Mouse (Mus musculus) midbrain, embryonic 13.5 days (tissue): ENCODE results near the gene Cdr2. TPM values are rescaled to one million over a fixed set of nuclear protein-coding genes. Genes with fewer than 3 reads are reported as not detected.
A peak's percentile ranks its signal among the peaks of the same experiment; 100 is the strongest.
"Not testable (repeated sequence)": the region's sequence is repeated elsewhere in the genome, so short reads cannot be mapped to it uniquely, and the experiment has no call there.

Experiments used
- ATAC-seq: fragments of 200-750 bp; cut with Nextera tagmentation; 2 replicates; pipeline ENCODE4 v1.8.0; 2017; ENCODE audit warnings: mild to moderate bottlenecking, moderate TSS enrichment, moderate library complexity
- H3K27ac ChIP-seq: fragments of 300-500 bp; sonication (generic); 2 replicates; pipeline ENCODE4 v1.5.1; 2015; ENCODE audit warnings: inconsistent platforms, mild to moderate bottlenecking, moderate library complexity
- H3K27me3 ChIP-seq: fragments of 300-500 bp; sonication (generic); 2 replicates; pipeline ENCODE4 v1.6.1; 2015; ENCODE audit warnings: mild to moderate bottlenecking, inconsistent platforms
- H3K36me3 ChIP-seq: fragments of 300-500 bp; sonication (generic); 2 replicates; pipeline ENCODE4 v1.6.1; 2015; ENCODE audit warnings: mild to moderate bottlenecking, inconsistent platforms
- H3K4me1 ChIP-seq: fragments of 300-500 bp; sonication (generic); replicated peaks from 2 replicates; pipeline ENCODE4 v1.6.1; 2015; ENCODE audit warnings: inconsistent platforms
- H3K4me2 ChIP-seq: fragments of 300-500 bp; sonication (generic); replicated peaks from 2 replicates; pipeline ENCODE4 v1.6.1; 2015; ENCODE audit warnings: moderate library complexity, mild to moderate bottlenecking, inconsistent platforms
- H3K4me3 ChIP-seq: fragments of 300-500 bp; sonication (generic); replicated peaks from 2 replicates; pipeline ENCODE4 v1.5.1; 2015; ENCODE audit warnings: mild to moderate bottlenecking, inconsistent platforms
- H3K9ac ChIP-seq: fragments of 300-500 bp; sonication (generic); replicated peaks from 2 replicates; pipeline ENCODE4 v1.6.1; 2015; ENCODE audit warnings: mild to moderate bottlenecking, inconsistent platforms
- H3K9me3 ChIP-seq: fragments of 300-500 bp; sonication (generic); 2 replicates; pipeline ENCODE4 v1.6.1; 2016; ENCODE audit warnings: mild to moderate bottlenecking, inconsistent platforms
- WGBS: fragments of 180-500 bp; shearing (Covaris S2); methylation state at CpG from one replicate; pipeline ENCODE4 v1.1.7; 2015; 5-methylcytosine and 5-hydroxymethylcytosine counted together
- polyA plus RNA-seq: library from polyadenylated mRNA; unstranded; fragments of >200 nt; fragmentation: Nextera tagmentation; extraction: Ambion mirVana; gene quantifications from 2 replicates; pipeline ENCODE4 v1.2.1, GENCODE M21; 2015

Cdr2 gene
- 14.7 and 15.6 TPM in 2 replicates for polyA plus RNA-seq

DNA sequence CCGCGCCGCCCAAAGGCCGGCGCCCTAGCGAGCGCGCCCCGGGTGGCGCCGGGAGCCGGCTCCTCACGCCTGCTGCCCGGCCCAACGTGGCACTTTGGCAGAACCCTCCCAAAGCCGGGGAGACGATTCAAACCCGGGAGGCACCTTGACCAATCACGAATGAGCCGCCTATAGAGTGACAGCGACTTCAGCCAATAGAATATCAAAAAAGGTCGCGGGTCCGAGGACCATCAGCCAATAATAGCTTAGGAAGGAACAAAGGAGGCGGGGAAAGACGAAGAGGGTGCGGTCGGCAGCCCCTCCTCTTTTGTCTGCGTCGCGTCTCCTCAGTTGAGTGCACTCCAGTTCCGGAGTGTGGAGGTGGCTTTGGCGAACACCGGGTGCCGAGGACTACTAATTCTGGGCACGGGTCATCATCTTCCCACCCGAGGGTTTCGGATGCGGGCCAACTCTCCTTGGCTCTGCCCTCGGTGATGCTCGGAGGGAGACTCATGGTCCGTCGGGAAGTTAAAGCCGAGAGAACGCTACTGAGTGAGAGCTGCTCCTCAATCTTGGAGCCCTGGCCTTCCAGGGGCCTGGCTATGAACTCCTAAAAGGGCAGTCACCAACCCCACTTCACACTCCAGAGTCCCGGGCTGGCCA lies at the start of gene Cdr2, which contains the start of gene Mfsd13b:
Cdr2 (minus strand) TSS at position 113 of the 642 bp plus-strand sequence.
Mfsd13b (plus strand) TSS at position 310 of the 642 bp plus-strand sequence.
- peaks cover 42% of the 10 kb centered on the region for H3K4me1 ChIP-seq
- no peaks in the 10 kb centered on the region for H3K27me3 ChIP-seq
- H3K9ac ChIP-seq: peak within 1 kb of the TSS; percentile 79
- WGBS: under 1% methylated on average over 46 of the region's 46 CpGs
- peak within 1 kb of the TSS; percentile 60 for H3K4me3 ChIP-seq
- ATAC-seq: peak; percentile 94
- H3K4me2 ChIP-seq: peak within 1 kb of the TSS; percentile 67
- peak within 1 kb of the TSS; percentile 63 for H3K27ac ChIP-seq
- no peaks in the 10 kb centered on the region for H3K36me3 ChIP-seq
- H3K9me3 ChIP-seq: no peaks in the 10 kb centered on the region

GRCm38 (mm10) chr7:121029947-121030346 lies 47.8 kb upstream of the Cdr2 start:
- H3K9ac ChIP-seq, H3K9me3 ChIP-seq, H3K4me1 ChIP-seq, H3K36me3 ChIP-seq, H3K4me2 ChIP-seq, H3K27ac ChIP-seq, ATAC-seq, H3K4me3 ChIP-seq: not testable (repeated sequence)
- peaks cover 32% of the 10 kb centered on the region for H3K27me3 ChIP-seq

DNA sequence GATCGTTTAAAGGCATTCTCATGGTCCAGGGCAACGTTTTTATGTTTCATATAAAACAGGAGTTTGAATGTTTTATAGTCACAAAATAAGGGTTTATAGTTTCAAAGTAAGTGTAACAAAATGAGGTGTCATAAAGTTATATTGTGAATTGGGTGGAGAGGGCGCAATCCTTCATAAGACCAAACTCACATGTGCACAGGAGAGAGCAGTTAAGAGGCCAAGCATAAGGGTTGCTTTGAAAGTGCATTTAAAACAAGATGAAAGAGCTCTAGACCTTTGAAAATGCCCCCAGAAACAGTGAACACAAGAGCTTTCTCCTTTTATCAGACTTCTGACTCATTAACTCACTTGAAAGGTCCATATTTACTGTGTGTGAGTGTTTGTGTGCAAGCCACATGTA lies 44.2 kb upstream of the Cdr2 start:
- no peaks in the 10 kb centered on the region for H3K4me1 ChIP-seq
- H3K4me3 ChIP-seq: no peak overlapping the region
- no peaks in the 10 kb centered on the region for H3K9me3 ChIP-seq
- H3K36me3 ChIP-seq: no peaks in the 10 kb centered on the region
- 73% methylated on average over 3 of the region's 3 CpGs for WGBS
- peaks cover 20% of the 10 kb centered on the region for H3K27me3 ChIP-seq
- no peak for ATAC-seq
- H3K4me2 ChIP-seq: no peak overlapping the region
- H3K27ac ChIP-seq: no peak overlapping the region
- H3K9ac ChIP-seq: no peak overlapping the region

- 84% methylated on average over 6 of the region's 6 CpGs for WGBS
These were observed 43.3 kb upstream of the Cdr2 start for GRCm38 (mm10) chr7:121025221-121026008.

GRCm38 (mm10) chr7:121020277-121020676 lies 38.2 kb upstream of the Cdr2 start:
- no peak for ATAC-seq
- no peak overlapping the region for H3K9ac ChIP-seq
- WGBS: 44% methylated on average over 8 of the region's 8 CpGs
- no peaks in the 10 kb centered on the region for H3K36me3 ChIP-seq
- no peak overlapping the region for H3K4me2 ChIP-seq
- no peaks in the 10 kb centered on the region for H3K9me3 ChIP-seq
- H3K4me1 ChIP-seq: no peaks in the 10 kb centered on the region
- H3K4me3 ChIP-seq: no peak overlapping the region
- H3K27me3 ChIP-seq: 0 out of 2 replicates have a peak, but pooled peaks cover 2% of the 10 kb centered on the region
- no peak overlapping the region for H3K27ac ChIP-seq

More at GRCm38 (mm10) chr7:121025221-121026008, 43.3 kb upstream of the Cdr2 start:
- no peak overlapping the region for H3K4me2 ChIP-seq
- H3K4me3 ChIP-seq: no peak overlapping the region
- H3K4me1 ChIP-seq: no peaks in the 10 kb centered on the region
- no peak overlapping the region for H3K9ac ChIP-seq
- H3K36me3 ChIP-seq: no peaks in the 10 kb centered on the region
- ATAC-seq: no peak
- no peak overlapping the region for H3K27ac ChIP-seq
- no peaks in the 10 kb centered on the region for H3K9me3 ChIP-seq
- peaks cover 15% of the 10 kb centered on the region for H3K27me3 ChIP-seq

- Histone ChIP-seq H3K9ac (no peak overlapping the region), H3K9me3 (no peaks in the 10 kb centered on the region), H3K4me1 (no peaks in the 10 kb centered on the region), H3K4me2 (no peak overlapping the region), H3K27me3 (no peaks in the 10 kb centered on the region), H3K36me3 (no peaks in the 10 kb centered on the region), H3K27ac (no peak overlapping the region), H3K4me3 (no peak overlapping the region)
- ATAC-seq: no peak
- 87% methylated on average over 3 of the region's 3 CpGs for WGBS
These were observed 36.7 kb upstream of the Cdr2 start for GRCm38 (mm10) chr7:121018778-121019177.

DNA sequence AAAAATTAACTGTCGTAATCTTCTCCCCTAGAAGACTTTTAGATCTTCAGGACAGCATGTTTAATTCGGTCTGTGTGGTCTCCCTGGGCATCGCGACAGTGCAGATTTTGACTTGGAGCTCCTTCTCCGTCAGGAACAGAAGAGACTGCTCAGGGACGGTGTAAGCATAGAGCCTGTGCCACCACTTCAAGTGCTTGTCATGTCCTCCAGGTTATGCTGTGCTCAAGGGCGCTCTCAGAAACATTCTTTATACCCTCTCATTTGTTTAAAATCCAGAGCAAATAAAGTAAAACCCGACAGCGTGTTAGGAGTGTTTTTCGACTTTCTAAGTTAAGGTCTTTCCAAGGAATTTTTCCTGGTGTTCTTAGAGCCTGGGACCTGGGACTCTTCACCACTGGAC lies 32.4 kb upstream of the Cdr2 start:
- Histone ChIP-seq H3K4me1 (no peaks in the 10 kb centered on the region), H3K36me3 (no peaks in the 10 kb centered on the region), H3K9me3 (no peaks in the 10 kb centered on the region), H3K4me2 (no peak overlapping the region), H3K27ac (no peak overlapping the region), H3K27me3 (no peaks in the 10 kb centered on the region), H3K9ac (no peak overlapping the region), H3K4me3 (no peak overlapping the region)
- ATAC-seq: no peak
- WGBS: 91% methylated on average over 10 of the region's 10 CpGs

DNA sequence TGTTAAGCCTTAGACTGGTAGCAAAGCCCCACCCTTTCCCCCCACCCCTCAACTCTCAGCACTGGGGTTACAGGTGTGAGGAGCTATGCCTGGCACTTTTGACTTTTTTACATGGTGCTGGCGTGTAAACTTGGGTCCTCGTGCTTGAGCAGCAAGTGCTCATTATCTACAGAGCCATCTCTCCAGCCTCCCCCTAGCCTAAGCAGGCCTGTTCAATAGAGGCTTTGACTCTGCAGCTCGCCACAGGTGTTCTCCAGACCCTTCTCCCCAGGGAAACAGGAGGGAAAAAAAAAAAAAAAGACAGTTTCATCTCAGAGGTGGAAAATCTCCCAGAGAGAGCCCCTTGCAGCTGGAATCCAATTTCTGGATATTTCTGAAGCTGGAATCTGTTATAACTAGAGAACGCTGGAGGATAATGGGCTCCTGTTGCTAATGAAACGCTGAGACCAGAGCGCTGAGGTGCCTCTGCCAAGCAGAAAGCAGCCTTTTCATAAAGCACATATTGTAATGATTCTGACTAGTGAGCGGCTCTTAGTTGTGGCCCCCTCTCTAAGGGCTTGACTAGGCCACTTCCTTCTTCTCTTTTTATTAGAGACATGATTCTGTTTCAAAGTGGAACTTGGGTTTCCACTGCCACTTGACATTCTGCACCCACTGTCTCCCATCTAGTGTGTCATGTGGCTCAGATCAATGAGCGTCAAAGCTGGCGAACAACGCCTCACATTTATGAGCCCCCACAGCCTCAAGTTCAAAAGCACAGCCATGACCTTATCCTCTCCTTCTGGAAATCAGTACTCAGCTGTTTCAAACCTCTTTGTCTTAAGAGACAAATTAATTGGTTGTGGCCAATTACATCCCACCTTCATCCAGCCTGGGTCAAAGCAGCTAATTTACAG lies 29.9 kb upstream of the Cdr2 start:
- H3K27ac ChIP-seq: 0 out of 2 replicates have a peak overlapping the region, but pooled peaks have one; percentile 11
- no peak overlapping the region for H3K4me2 ChIP-seq
- H3K36me3 ChIP-seq: no peaks in the 10 kb centered on the region
- no peak overlapping the region for H3K9ac ChIP-seq
- H3K27me3 ChIP-seq: no peaks in the 10 kb centered on the region
- WGBS: 63% methylated on average over 10 of the region's 10 CpGs
- no peak for ATAC-seq
- no peaks in the 10 kb centered on the region for H3K4me1 ChIP-seq
- no peak overlapping the region for H3K4me3 ChIP-seq
- H3K9me3 ChIP-seq: no peaks in the 10 kb centered on the region

DNA sequence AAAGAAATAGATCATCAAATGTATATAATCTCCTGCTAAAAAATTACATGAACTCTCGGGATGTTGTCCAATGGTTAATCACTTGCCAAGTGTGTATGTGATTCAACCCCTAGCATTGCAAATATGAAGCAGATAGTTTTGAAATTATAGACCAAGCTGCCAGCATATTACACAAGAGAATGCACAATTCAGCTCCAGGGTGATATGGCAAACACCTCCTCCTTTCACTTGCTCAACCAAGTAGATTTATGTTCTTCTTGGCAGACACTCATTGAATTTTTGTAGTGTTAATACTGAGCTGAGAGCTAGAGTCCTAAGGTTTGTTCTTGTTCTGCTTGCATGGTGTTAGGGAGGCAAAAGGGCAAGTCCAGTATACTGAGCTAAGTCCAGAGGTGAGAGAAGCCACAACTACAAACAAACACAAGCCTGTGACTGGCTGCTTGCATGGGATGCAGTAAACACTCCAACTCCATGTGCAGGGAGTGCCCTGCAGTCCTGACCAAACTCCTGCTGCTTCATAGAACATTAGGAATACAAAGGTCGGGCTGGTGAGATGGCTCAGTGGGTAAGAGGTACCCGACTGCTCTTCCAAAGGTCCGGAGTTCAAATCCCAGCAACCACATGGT lies 21.8 kb upstream of the Cdr2 start:
- ATAC-seq: no peak
- 79% methylated on average over 4 of the region's 4 CpGs for WGBS

DNA sequence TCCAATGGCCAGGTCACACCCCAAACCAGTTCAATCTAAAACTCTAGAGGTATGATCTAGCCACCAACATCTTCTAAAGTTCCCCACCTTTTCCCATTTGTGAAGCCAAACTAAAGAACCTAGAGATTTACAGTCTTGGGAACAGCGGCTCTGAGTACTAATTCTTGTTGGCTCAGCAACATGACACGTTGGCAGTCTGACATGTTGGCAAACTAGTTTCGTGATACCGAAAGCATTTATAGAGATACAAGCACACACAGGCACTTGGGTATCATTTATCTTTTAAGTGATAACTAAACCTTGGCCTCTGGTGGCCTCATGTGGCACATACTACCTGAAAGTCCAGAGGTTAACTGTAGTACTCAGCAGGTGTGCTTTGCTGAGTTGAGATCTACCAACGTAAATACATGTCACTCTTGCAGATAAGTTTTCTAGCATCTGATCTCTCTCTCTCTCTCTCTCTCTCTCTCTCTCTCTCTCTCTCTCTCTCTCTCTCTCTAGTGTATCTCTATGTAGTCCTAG lies 20.4 kb upstream of the Cdr2 start:
- Histone ChIP-seq H3K4me3 (no peak overlapping the region), H3K9ac (no peak overlapping the region), H3K4me2 (no peak overlapping the region), H3K9me3 (no peaks in the 10 kb centered on the region), H3K27me3 (no peaks in the 10 kb centered on the region), H3K36me3 (no peaks in the 10 kb centered on the region), H3K27ac (no peak overlapping the region), H3K4me1 (no peaks in the 10 kb centered on the region)
- WGBS: 93% methylated on average over 5 of the region's 5 CpGs
- no peak for ATAC-seq

More for the DNA sequence above, 21.8 kb upstream of the Cdr2 start:
- H3K36me3 ChIP-seq: no peaks in the 10 kb centered on the region
- H3K27me3 ChIP-seq: no peaks in the 10 kb centered on the region
- H3K4me3 ChIP-seq: no peak overlapping the region
- no peaks in the 10 kb centered on the region for H3K4me1 ChIP-seq
- H3K27ac ChIP-seq: no peak overlapping the region
- no peaks in the 10 kb centered on the region for H3K9me3 ChIP-seq
- no peak overlapping the region for H3K4me2 ChIP-seq
- H3K9ac ChIP-seq: no peak overlapping the region

DNA sequence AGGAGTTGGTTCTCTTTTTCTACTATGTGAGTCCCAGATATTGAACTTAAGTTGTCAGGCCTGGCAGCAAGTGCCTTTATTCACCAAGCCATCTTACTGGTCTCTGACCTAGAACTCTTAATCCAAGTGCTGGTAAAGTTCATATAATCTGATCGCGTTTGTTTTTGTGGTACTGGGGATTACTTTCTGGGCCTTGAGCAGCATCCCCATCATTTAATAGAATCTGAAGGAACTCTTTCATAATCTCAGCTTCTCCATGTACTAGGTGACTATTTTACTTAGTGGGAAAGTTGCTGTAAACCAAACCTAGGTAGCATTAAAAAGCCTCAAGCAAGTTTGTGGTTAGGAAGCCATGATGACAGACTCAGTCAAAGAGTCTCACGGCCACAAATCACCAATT lies 19.8 kb upstream of the Cdr2 start:
- H3K27ac ChIP-seq: no peak overlapping the region
- no peak for ATAC-seq
- 92% methylated on average over 3 of the region's 3 CpGs for WGBS
- H3K36me3 ChIP-seq: no peaks in the 10 kb centered on the region
- no peak overlapping the region for H3K9ac ChIP-seq
- no peak overlapping the region for H3K4me2 ChIP-seq
- H3K4me3 ChIP-seq: no peak overlapping the region
- no peaks in the 10 kb centered on the region for H3K4me1 ChIP-seq
- H3K9me3 ChIP-seq: no peaks in the 10 kb centered on the region
- H3K27me3 ChIP-seq: no peaks in the 10 kb centered on the region
